Mouse (Mus musculus) retina, adult 2 months (tissue): ENCODE measurements at regions not wholly inside any gene's neighbourhood (a gene's known extent, or its start where the extent isn't known, plus 50 kb on each side); places are given as distances from the start of the nearest gene placed in this dataset.

Experiments
- DNase-seq: peaks from one replicate; pipeline ENCODE4 v3.0.0-alpha.2; 2012; ENCODE audit warnings: low read depth, low spot score

- no peak for DNase-seq
Observed at GRCm38 (mm10) chr2:138640654-138641053, 384.3 kb downstream of the Btbd3 start.

- DNase-seq, result no peak
Observed at GRCm38 (mm10) chr2:138641335-138641734, 385.0 kb downstream of the Btbd3 start.

- DNase-seq, result no peak
Observed at GRCm38 (mm10) chr2:138648616-138649015, 392.3 kb downstream of the Btbd3 start.

- DNase-seq, result no peak
Observed at GRCm38 (mm10) chr2:138659376-138659775, 403.0 kb downstream of the Btbd3 start.

GRCm38 (mm10) chr2:138670307-138670706, 413.9 kb downstream of the Btbd3 start:
- no peak for DNase-seq

GRCm38 (mm10) chr2:138674801-138675200, 418.4 kb downstream of the Btbd3 start:
- DNase-seq, result no peak

GRCm38 (mm10) chr2:138675229-138676065, 419.1 kb downstream of the Btbd3 start:
- no peak for DNase-seq

- no peak for DNase-seq
Observed at GRCm38 (mm10) chr2:138688140-138688871, 431.9 kb downstream of the Btbd3 start.

- DNase-seq, result no peak
Observed at GRCm38 (mm10) chr2:138689497-138689896, 433.1 kb downstream of the Btbd3 start.

- no peak for DNase-seq
Observed at GRCm38 (mm10) chr2:138702783-138703182, 446.4 kb downstream of the Btbd3 start.

GRCm38 (mm10) chr2:138703943-138704541, 447.7 kb downstream of the Btbd3 start:
- no peak for DNase-seq

- DNase-seq, result no peak
Observed at GRCm38 (mm10) chr2:138708763-138709162, 452.4 kb downstream of the Btbd3 start.

- DNase-seq, result no peak
Observed at GRCm38 (mm10) chr2:138733846-138734245, 477.5 kb downstream of the Btbd3 start.

GRCm38 (mm10) chr2:138744806-138745205, 488.4 kb downstream of the Btbd3 start:
- no peak for DNase-seq

GRCm38 (mm10) chr2:138760439-138760963, 504.1 kb downstream of the Btbd3 start:
- DNase-seq, result no peak

GRCm38 (mm10) chr2:138761400-138761799, 505.0 kb downstream of the Btbd3 start:
- DNase-seq, result no peak

- DNase-seq, result no peak
Observed at GRCm38 (mm10) chr2:138766275-138766842, 510.0 kb downstream of the Btbd3 start.

- DNase-seq, result no peak
Observed at GRCm38 (mm10) chr2:138783781-138784180, 527.4 kb downstream of the Btbd3 start.

- DNase-seq, result no peak
Observed at GRCm38 (mm10) chr2:138792711-138793450, 536.5 kb downstream of the Btbd3 start.

- DNase-seq, result no peak
Observed at GRCm38 (mm10) chr2:138806196-138806595, 549.8 kb downstream of the Btbd3 start.

GRCm38 (mm10) chr2:138809767-138810166, 553.4 kb downstream of the Btbd3 start:
- DNase-seq, result no peak
